Mouse (Mus musculus) splenic B cell, adult 2 months (primary cell): ENCODE measurements around the gene Cisd3.
A peak's percentile ranks its signal among the peaks of the same experiment; 100 is the strongest.

ENCODE experiments used
- DNase-seq: peaks from one replicate; pipeline ENCODE4 v3.0.0-alpha.2; 2011; ENCODE audit warnings: low read depth, low spot score
- H3K27me3 ChIP-seq: 2 replicates; pipeline ENCODE4 v1.6.1; 2012; ENCODE audit warnings: mild to moderate bottlenecking, low read length, moderate library complexity, mixed read lengths; ENCODE audit not compliant: control insufficient read depth, poor library complexity, insufficient read depth, severe bottlenecking
- H3K36me3 ChIP-seq: 2 replicates; pipeline ENCODE4 v1.6.1; 2012; ENCODE audit warnings: mild to moderate bottlenecking, low read length, moderate library complexity, mixed read lengths; ENCODE audit not compliant: control insufficient read depth, poor library complexity, insufficient read depth, severe bottlenecking

The Cisd3 gene

DNA sequence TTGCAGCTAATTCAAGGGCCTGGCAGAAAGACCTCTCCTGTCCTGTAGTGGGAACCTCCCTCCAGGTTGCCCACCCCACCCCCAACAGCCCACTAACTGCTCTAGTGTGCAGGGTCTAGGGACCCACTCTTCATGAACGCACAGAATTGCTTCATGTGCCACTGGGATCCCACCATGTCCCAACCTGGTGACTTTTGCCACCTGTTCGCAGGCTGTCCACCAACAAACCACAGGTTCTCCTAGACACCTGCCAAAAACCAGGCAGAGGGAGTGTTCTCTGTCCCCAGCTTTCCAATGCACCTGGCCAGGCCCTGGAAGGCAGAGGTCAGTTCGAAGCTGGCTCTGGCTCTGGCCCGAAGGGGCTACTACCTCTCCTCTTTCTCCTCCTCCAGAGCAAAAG lies 8.8 kb downstream of the Cisd3 start:
- 0 out of 2 replicates have a peak, but pooled peaks cover 2% of the 10 kb centered on the region for H3K27me3 ChIP-seq
- no peaks in the 10 kb centered on the region; the same call in 1 of the 2 replicates for H3K36me3 ChIP-seq
- no peak for DNase-seq

DNA sequence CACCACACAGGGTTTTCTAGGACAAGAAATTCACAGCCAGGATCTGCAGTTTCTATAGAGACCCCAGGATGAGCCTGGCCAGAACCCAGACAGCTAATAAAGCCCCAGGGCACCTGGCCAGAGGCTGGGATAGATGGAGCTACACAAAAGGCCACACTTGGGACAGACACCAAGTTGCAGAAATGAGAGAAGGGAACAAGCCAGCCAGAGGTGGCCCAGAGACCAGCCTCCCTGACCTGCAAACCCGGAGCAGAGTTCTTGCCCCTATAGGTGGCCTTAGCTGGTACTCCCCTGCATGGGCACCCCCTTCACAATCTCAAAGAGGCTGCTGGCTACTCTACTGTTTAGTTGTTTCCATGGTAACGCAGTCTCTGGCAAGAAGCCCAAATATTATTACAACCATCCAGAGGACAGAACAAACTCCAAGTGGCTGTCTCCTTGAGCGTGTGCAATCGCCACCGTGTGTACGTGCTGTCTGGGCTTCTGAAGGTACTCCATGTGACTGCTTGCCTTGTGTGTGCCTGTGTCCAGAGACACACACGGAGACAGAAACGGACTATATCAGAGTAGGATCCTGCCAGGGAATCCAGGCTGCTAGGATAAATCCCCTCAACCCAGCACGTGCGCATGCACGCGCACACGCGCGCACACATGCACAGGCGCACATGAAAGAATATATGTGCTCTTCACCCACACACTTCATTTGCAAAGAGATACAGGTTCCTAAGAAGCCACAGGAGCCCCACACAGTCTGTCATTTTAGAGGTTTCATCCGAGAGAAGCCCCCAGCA lies 9.5 kb downstream of the Cisd3 start:
- 0 out of 2 replicates have a peak, but pooled peaks cover 2% of the 10 kb centered on the region for H3K27me3 ChIP-seq
- H3K36me3 ChIP-seq, result no peaks in the 10 kb centered on the region; the same call in 1 of the 2 replicates
- DNase-seq, result no peak

DNA sequence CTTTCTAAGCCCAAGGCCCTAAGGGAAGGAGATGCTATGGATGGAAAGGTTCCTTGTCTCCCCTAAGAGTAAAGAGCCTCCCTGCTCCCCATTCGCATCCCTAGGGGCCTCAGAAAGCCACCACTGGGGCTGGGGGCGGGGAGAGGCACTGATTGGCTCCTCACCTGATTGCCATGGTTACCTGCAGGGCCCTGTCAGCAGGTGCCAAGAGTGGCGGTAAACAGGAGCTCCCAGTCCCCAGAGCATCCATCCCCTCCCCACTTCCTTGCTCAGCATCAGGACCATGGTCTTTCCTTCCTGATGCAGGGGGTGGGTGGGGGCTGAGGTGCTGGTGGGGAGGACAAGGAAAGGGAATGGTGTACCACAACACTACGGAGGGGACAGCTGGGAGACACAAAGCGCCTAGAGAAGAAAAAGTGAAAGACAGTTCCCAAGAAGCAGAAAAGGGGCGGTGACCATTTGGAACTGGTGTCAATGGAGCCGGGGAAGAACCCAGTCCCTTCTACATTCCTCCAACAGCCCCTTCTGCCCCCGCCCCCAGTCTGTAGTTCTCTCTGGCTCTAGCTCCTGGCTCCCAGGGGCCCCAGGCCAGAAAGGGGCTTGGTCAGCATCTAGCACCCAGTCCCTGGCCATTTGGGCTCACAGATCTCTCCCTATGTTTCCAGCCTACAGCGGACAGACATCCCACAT lies 10.2 kb downstream of the Cisd3 start:
- DNase-seq, result no peak
- no peaks in the 10 kb centered on the region; the same call in 1 of the 2 replicates for H3K36me3 ChIP-seq
- 0 out of 2 replicates have a peak, but pooled peaks cover 2% of the 10 kb centered on the region for H3K27me3 ChIP-seq

DNA sequence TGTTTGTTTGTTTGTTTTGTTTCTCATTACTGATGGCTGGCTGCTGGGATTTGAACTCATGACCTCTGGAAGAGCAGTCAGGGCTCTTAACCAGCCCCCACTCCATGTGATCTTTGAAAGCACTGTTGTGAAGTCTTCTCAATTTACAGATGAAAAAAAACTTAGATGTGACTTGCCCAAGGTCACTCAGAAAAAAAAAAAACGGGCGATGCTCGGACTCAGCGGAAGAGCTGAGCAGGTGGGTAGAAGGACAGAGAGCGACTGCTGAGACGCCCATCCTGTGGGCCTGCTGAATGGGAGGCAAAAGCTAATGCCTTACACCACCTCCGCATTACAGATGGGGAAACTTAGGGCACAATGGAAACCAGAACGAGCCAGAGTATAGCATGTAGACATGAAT lies 11.0 kb downstream of the Cisd3 start:
- DNase-seq, result no peak
- Histone ChIP-seq H3K36me3 (no peaks in the 10 kb centered on the region), H3K27me3 (0 out of 2 replicates have a peak, but pooled peaks cover 2% of the 10 kb centered on the region)

DNA sequence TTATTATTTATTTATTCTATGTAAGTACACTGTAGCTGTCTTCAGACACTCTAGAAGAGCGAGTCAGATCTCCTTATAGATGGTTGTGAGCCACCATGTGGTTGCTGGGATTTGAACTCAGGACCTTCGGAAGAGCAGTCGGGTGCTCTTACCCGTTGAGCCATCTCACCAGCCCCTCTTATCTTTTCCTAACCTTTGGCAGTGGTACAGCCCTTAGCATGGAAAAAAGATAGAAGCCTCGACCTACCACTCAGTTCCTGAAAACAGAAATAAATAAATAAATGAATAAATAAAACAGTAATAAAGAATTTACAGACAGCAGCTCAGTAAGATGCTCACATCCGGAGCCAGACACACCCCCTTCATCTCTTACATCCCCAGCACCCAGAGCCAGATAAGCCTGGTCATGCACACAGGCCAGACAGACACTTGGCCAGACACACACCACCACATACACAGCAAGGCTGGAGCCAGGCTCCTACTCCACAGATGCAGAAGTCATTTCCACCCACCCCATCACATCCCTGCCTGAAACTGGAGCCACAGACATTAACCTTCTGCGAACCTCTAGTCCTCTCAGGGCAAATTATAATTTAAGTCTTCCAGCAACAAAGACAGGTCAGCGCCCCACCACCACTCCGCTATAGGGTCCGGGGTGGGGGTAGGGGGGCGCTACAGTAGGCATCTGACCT lies 11.7 kb downstream of the Cisd3 start:
- no peak for DNase-seq
- no peaks in the 10 kb centered on the region for H3K36me3 ChIP-seq
- H3K27me3 ChIP-seq, result 0 out of 2 replicates have a peak, but pooled peaks cover 2% of the 10 kb centered on the region

DNA sequence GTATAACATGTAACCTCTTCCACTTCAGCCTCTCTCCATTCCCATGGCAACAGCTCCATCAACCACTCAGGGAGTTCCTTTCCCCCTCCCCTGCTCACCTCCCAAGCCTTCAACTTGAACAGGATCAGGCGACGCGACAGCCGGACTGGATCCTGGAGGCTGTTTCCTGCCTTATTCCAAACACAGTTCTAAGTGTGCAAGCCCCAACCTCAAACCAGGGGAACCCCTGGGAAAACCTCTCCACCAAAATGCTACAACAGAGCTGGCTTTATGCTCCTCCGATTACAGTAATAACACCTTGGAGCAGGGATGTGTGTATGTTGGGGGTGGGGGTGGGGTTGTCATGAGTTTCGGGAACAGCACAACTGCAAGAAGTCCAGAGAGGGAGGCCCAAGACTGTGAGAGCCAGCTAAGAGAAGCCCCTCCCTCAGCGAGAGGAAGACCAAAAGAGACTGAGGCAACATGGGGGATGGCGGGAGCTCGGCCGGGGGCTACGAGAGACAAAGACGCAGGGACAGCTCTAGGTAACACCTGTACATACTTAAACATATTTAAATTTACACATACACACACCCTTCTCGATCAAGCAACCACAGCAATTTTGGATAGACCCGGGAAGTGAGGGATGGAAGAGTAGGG lies 12.4 kb downstream of the Cisd3 start:
- no peaks in the 10 kb centered on the region for H3K36me3 ChIP-seq
- H3K27me3 ChIP-seq, result 0 out of 2 replicates have a peak, but pooled peaks cover 2% of the 10 kb centered on the region
- DNase-seq, result no peak

DNA sequence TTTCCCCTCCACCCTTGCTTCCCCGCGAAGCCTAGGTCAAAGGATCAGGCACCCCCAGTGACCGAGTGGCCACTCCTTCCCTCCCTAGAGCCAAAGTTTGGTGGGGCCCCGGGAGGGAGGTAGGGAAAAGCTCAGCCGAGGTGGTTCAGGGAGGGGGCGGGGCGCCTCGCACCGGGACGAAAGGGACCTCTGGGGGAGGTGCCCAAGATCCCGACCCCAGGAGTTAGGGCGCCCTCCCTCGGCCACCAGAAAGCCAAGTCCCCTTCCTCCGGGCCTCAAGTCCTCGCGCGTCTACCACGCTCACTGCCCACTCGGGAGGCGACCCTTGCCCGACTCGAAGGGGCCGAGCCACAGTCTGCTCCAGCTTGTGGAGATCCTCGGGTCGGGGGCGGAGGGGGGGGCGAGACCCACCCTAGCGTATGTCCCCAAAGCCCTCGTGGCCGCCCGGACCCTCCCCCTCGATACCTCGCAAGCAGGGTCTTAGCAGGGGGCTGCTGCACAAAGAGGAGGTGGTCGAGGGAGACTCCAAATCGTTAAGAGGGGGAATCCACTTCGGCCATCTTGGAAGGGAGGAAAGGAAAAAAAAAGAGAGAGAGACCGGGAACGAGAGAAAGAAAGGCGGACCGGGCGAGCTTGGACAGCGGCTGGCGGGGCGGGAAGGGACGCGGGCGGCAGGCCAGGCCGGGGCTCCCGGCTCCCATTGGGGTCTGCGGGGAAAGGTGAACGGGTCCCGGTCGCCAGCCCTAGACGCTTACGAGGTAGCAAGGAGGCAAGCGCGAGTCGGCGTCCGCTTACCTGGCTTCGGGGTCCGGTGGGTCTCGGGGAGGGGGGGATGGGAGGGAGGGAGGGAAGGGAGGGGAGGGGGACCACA lies 13.3 kb downstream of the Cisd3 start:
- DNase-seq, result peak; percentile 32
- 0 out of 2 replicates have a peak, but pooled peaks cover 2% of the 10 kb centered on the region for H3K27me3 ChIP-seq

DNA sequence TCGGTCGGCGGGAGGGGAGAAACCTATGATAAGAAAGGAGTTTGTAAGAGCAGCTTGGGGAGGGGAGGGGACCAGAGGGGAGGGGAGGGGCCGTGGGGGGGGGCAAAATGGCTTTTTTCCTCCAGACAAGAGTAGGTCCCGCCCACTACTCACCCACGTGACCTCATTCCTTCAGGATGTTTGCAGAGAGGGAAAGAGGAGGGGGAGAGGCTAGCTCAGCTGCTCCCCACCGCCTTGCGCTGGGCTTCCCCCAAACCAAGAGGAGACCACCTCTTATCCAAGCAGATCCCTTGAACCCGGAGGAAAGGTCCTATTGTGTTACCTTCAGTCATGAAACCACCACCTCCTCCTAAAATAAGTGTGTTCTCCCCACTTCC lies 14.0 kb downstream of the Cisd3 start:
- Histone ChIP-seq H3K27me3 (0 out of 2 replicates have a peak, but pooled peaks cover 2% of the 10 kb centered on the region), H3K36me3 (no peaks in the 10 kb centered on the region)
- DNase-seq, result no peak

More for the DNA sequence above, 13.3 kb downstream of the Cisd3 start:
- H3K36me3 ChIP-seq, result no peaks in the 10 kb centered on the region

DNA sequence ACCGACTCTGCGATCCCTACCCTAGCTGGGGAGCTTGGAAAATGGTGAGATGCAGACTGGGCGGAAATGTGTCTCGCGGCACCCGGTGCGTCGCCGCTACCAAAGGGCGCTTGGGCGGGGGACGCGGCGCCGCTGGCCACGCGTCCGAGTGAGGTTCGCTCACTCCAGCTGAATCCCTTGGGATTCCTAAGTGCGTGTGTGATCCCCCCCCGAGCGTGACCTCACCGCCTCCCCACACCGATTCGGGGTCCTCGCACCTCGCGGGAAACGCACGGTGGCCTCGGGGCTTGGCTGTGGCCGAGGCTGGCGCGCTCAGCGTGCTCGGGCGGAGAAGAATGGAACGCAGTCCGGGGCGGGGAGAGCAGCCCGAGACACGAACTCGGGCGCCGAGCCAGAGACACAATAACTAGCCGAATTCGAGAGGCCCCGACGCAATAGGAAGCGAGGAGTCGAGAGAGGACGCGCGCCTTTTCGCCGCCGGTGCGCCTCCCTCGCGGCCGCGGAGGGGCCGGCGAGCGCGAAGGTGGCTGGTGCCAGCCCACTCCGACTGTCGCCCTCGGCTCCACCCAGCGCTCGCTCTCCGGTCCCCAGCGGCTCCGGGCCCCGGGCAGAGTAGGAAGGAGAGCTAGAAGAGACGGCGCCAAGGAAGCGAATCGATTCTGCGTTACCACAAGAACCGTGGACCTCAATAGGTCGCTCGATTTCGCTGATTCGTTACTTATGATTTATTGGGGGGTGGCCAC lies 14.5 kb downstream of the Cisd3 start, which contains the start of gene Pcgf2:
TSS of gene Pcgf2 (minus strand) at position 495 of the 743 bp plus-strand sequence.
- 0 out of 2 replicates have a peak, but pooled peaks cover 2% of the 10 kb centered on the region for H3K27me3 ChIP-seq
- DNase-seq, result peak; percentile 62
- no peaks in the 10 kb centered on the region for H3K36me3 ChIP-seq

DNA sequence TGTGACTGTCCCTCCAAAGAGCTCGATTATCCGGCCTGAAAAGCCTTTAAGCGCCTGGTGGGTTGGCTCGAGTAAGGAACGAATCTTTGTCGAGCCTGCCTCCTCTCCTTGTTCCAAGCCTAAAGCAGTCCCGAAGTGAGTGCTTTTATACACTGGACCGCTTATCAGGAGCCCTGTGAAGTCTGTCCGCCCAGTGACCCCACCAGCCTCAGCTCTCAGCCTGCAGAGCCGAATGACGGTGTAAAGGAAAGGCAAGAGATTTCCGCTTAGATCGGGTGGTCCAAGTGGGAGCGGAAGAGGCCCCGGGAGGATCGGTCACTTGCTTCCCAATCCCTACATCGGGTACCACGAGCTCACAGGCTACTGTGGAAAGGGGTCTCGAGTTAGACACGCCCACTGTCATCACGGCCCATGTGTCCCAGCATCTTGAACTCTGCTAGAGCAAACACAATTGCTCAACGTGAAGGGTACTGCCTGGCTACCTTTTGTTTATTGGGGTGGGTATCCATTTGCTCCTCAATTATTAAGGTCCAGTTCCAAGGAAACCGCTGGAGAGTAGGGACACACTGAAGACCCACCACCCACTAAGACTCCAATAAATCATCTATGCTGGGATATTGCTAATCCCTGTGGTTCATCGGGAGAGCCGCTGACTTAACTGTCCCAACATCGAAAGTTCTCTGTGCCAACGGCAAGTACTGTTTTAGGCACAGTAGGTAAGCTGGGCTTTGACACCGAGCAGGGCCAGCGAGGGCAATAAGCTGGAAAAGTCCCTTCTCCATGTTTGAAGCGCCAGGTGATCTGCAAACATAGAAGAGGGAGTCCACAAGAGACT lies 15.3 kb downstream of the Cisd3 start:
- H3K36me3 ChIP-seq, result peaks cover under 1% of the 10 kb centered on the region; the same call in 1 of the 2 replicates
- DNase-seq, result peak; percentile 18
- 0 out of 2 replicates have a peak, but pooled peaks cover 2% of the 10 kb centered on the region for H3K27me3 ChIP-seq

DNA sequence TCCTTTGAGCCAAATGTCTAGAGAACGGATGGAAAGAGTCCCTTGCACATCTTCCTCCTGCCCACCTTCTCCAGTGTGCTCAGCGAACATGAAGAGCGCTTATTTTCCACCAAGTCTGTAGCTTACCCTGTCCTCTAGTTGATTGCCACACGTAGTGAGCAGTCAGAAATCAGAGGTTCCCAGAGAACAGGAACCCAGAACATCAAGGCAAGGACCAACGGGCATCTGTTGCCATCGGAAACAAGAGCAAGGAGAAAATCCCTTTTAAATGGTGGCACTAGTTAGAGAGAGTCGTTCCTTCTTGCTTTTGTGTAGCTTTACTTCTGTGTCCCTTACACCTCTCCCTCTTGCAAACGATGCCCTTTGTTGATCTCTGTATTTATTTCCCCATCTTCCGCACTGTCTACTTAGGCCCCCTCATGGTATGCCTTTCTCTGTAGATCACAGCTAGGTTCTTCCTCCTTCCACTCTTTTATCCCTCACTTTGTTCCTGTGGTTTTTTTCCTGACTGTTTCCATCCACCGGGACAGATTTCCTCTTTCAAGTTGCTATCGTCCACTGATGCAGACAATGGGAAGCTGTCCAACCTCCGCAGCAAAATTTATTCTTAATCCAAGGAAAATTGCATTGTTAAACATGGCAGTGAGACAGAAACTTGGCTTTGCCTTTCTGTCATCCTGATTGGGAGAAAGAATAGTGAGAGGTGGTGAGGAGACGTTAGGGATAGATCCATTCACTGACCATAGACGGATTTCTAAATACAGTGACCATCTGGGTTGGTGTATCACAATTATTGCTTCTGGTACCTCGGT lies 16.2 kb downstream of the Cisd3 start:
- Histone ChIP-seq H3K36me3 (peaks cover 2% of the 10 kb centered on the region; the same call in 1 of the 2 replicates), H3K27me3 (0 out of 2 replicates have a peak, but pooled peaks cover 2% of the 10 kb centered on the region)
- peak; percentile 24 for DNase-seq

DNA sequence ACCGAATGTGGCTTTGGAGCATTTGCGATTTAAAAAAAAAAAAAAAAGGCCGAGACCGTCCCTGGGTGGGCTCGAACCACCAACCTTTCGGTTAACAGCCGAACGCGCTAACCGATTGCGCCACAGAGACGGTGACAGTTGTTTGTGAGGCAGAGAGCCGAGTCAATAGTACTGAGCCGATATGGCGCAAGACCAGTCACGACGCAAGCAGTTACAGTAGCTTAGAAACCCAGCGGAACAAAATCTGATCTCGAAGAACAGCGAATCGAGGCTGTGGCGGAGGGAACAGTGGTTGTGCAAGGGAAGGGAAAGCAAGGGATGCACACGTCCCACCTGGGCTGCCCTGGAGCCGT lies 16.7 kb downstream of the Cisd3 start:
- H3K36me3 ChIP-seq, result peaks cover 3% of the 10 kb centered on the region; the same call in 1 of the 2 replicates
- peak; percentile 95 for DNase-seq
- 0 out of 2 replicates have a peak, but pooled peaks cover 2% of the 10 kb centered on the region for H3K27me3 ChIP-seq
